Mouse (Mus musculus) spleen, adult 10 weeks (tissue): Measurements from ENCODE around the gene Acadm. TPM values are rescaled to one million over a fixed set of nuclear protein-coding genes. Genes with fewer than 3 reads are reported as not detected.

Experiments used
- polyA plus RNA-seq: library from polyadenylated mRNA; stranded (reverse); fragments of 350-450 nt; fragmentation: Illumina TruSeq; extraction: RNeasy Lipid Tissue Mini Kit (QIAGEN cat#74804); gene quantifications from one replicate; pipeline ENCODE4 v1.2.3, GENCODE M21; 2015; ENCODE audit warnings: low replicate concordance; ENCODE audit not compliant: insufficient read depth

Acadm gene
- 91.5 TPM for polyA plus RNA-seq

DNA sequence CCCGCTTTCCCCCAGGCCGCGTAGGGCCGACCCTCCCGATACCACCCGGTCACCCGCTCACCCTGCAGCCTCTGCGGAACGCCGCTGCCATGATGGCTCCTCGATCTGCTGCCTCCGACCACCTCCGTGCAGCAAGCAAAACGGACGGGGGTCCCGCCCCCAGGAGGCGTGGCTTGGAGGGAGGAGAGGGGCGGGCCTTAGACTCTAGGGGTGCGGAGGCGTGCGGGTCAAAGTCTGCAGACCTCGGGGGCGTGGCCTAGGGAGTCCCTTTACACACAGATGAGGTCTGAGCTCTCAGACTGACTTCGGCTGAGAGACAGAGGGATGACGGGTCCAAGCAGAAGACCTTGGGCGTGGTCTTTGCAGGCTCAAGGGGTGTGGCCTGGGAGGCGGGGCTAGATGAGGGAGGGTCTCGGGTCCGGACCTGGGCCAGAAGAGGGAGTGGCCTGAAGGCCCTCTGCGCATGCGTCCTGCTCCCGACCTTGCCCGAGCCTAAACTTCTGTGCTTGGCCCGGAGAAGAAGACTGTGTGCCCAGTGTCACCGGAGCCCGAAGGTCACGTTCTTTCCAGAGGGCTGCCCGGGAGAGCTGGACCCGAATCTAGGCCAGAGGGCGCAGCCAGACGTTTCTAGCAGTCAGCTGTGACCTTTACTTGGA lies at the start of gene Acadm:
Gene Acadm (minus strand): TSS at position 298 of the 656 bp plus-strand sequence.

GRCm38 (mm10) chr3:153973171-153973948 lies 28.9 kb upstream of the Acadm start, which contains the start of gene Slc44a5:
Gene Slc44a5, plus strand, starts transcription at chr3:153973436.

DNA sequence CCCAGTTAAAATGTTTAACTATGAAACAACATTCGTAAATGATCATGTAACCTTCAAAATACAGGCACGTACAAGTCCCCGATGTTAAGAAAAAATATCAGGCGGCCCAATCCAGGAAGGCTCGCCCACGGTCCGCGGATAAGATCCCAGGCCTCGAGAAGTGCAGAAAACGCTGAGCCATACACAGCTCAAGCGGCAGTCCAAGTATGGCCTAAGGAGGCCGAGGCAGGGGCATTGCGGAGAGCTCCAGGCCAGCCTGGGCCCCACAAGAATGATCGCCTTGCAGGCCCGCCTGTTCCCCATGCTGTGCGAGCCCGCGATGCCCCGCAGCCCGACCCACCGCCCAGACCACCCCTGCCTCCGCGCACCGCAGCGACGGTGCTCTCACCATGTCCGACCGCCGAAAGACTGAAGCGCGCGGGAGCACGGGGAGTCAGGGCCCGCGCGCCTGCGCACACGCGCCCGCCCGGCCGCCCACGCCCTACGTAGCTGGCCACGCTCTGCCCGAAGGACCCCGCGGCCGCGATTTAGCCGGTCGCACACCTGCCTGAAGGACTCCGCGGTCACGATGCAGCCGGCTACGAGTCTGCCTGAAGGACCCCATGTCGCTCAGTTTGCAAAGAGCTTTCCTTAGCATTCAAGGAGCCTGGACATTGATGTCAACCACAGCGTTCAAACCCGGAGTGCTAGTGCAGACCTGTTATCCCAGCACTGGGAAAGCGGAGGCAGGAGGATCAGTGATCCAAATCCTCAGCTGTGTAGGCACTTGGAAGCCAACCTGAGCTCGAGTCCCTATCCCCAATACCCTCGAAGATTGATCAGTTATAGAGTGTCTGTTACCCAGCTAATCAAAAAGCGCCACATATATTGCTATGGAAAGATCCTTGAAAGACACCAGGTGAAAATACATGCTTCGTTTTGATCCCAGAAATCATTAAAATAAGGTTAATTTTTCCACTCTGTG lies 31.6 kb downstream of the Acadm start, which contains the start of gene Rabggtb:
Gene Rabggtb (minus strand): TSS at position 464 of the 964 bp plus-strand sequence.

DNA sequence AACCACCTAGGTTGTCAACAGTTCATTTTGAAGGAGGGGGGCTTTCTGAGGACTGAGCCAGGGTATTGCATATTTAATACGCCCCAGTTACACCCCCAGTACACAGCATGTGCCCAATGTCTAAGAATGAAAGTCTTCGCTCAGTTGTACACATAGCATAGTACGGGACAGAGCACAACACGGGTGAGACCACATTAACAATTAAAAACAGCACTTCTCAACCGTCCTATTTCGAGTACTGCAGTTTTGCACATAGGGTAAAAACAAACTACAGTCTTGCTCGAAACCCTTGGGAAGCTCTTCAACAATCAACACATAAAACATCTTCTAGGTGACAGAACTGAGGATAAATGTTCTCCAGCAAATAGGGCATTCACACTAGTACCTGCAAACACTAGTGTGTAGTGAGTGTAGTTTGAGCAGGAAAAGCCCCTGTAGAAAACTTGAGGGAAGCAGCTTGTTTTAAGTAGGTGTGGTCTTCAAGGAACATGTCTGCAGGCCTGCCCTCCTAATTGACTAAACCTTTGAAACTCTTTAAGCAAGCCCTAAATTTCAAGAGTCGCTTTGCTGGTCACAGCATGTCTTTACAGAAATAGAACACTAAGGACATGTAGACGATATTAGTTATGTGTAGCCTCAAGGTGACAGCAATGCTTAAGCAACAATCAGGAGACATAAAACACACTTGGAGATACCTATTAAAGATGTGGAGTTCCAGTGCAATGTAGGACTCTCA lies 38.1 kb downstream of the Acadm start, which contains the start of gene Msh4:
Gene Msh4 (minus strand): TSS at position 3 of the 736 bp plus-strand sequence.

Other genes starting within 250 kb of the Acadm start
- 12.0 TPM for gene St6galnac3, start 219.5 kb downstream of the Acadm start, polyA plus RNA-seq
- not detected for gene Asb17, start 100.4 kb downstream of the Acadm start, polyA plus RNA-seq
- gene Msh4, start 38.5 kb downstream of the Acadm start, polyA plus RNA-seq, result not detected
- gene Rabggtb, start 31.6 kb downstream of the Acadm start, polyA plus RNA-seq, result 83.6 TPM
- 1.2 TPM for gene Slc44a5, start 28.8 kb upstream of the Acadm start, polyA plus RNA-seq